Comparison of ENCODE assay signal across 17 mouse cellular contexts in the genomic region with DNA sequence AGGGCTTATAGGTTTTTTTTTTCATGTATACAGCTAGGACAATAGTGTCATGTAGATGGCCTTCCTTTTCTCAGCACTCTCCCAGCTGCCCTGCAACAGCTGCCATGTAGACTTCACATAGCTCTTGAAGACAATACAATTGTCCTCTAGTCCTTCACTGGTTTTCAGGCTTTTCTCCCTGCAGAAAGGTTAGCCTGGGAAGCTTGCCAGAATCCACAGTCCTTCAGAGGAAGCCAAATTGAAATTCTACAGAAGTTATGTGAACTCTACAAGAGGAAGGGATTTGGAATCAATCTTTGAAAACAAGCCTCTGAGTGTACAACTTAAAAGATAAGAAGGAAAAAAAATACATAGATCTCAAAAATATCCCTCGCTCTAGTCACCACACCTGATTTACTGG. TPM values are rescaled to one million over a fixed set of nuclear protein-coding genes. Genes with fewer than 3 reads are reported as not detected.
DNase-seq lines count a peak whose midpoint lies in the region; ATAC-seq and TF ChIP-seq lines count a peak whose summit lies in the region.
"Had no signal": no experiment of that assay in that cellular context is flagged by ENCODE, and none has a peak within 500 bp of the region (broad histone marks: within the 10 kb centered on the region; RNA-seq: fewer than 3 reads in every experiment).

No protein-coding gene starts in this region.

- no peak overlapping the region for H3K4me3 ChIP-seq in kidney, embryonic 14.5 days (ENCODE audit: low read length)
- H3K4me3 ChIP-seq in midbrain, postnatal 0 days (ENCODE audit: low read depth, low read length): no peak overlapping the region
- no peak overlapping the region for H3K4me3 ChIP-seq in midbrain, embryonic 16.5 days (ENCODE audit: low read depth, low read length)
- H3K4me3 ChIP-seq: forebrain, embryonic 13.5 days; heart, embryonic 15.5 days; hindbrain, embryonic 13.5 days; liver, embryonic 12.5 days; neural tube, embryonic 13.5 days had no signal

- 0 out of 2 replicates have a peak, but pooled peaks cover 4% of the 10 kb centered on the region for H3K4me1 ChIP-seq in kidney, embryonic 14.5 days (ENCODE audit: control insufficient read depth, insufficient read depth, low read length)
- no peaks in the 10 kb centered on the region for H3K4me1 ChIP-seq in midbrain, postnatal 0 days (ENCODE audit: insufficient read depth, low read length)
- H3K4me1 ChIP-seq in midbrain, embryonic 16.5 days (ENCODE audit: control insufficient read depth, insufficient read depth, low read length): no peaks in the 10 kb centered on the region
- H3K4me1 ChIP-seq: heart, embryonic 15.5 days; liver, embryonic 12.5 days had no signal

- 70% methylated on average over 1 of the region's 1 CpGs for WGBS in kidney, embryonic 14.5 days
- WGBS in midbrain, postnatal 0 days: 50% methylated on average over 1 of the region's 1 CpGs
- 83% methylated on average over 1 of the region's 1 CpGs for WGBS in midbrain, embryonic 16.5 days

- H3K9ac ChIP-seq in kidney, embryonic 14.5 days (ENCODE audit: low read depth, low read length): no peak overlapping the region
- H3K9ac ChIP-seq in midbrain, postnatal 0 days (replicated peaks; ENCODE audit: low read length, poor library complexity, severe bottlenecking): no peak overlapping the region
- H3K9ac ChIP-seq in midbrain, embryonic 16.5 days (ENCODE audit: low read depth, low read length): no peak overlapping the region
- H3K9ac ChIP-seq: forebrain, embryonic 13.5 days; heart, embryonic 15.5 days; hindbrain, embryonic 13.5 days; liver, embryonic 12.5 days; neural tube, embryonic 13.5 days had no signal

- TF ChIP-seq CTCF in midbrain, postnatal 0 days (IDR thresholded peaks at IDR 0.05): no peak

- no peaks in the 10 kb centered on the region for H3K36me3 ChIP-seq in kidney, embryonic 14.5 days (ENCODE audit: control insufficient read depth, insufficient read depth, low read length)
- no peaks in the 10 kb centered on the region for H3K36me3 ChIP-seq in midbrain, postnatal 0 days (ENCODE audit: insufficient read depth, low read length)
- H3K36me3 ChIP-seq in midbrain, embryonic 16.5 days (ENCODE audit: control insufficient read depth, insufficient read depth, low read length): no peaks in the 10 kb centered on the region
- H3K36me3 ChIP-seq: heart, embryonic 15.5 days; hindbrain, embryonic 13.5 days; liver, embryonic 12.5 days; neural tube, embryonic 13.5 days had no signal

- H3K9me3 ChIP-seq in kidney, embryonic 14.5 days (ENCODE audit: control insufficient read depth, low read length): no peaks in the 10 kb centered on the region
- H3K9me3 ChIP-seq in midbrain, postnatal 0 days (ENCODE audit: low read length): no peaks in the 10 kb centered on the region
- H3K9me3 ChIP-seq in midbrain, embryonic 16.5 days (replicated peaks; ENCODE audit: control insufficient read depth, low read length, poor library complexity, severe bottlenecking): no peaks in the 10 kb centered on the region
- H3K9me3 ChIP-seq: forebrain, embryonic 13.5 days; heart, embryonic 15.5 days; hindbrain, embryonic 13.5 days; liver, embryonic 12.5 days; neural tube, embryonic 13.5 days had no signal

- DNase-seq in cerebellum, postnatal 10 days: peak; percentile 57 to 69
- no peak for DNase-seq in cerebellum, adult 8-10 months
- DNase-seq in kidney, adult 9 months: peak; percentile 10
- peak; percentile 52 for DNase-seq in midbrain, postnatal 0 days (ENCODE audit: low spot score)
- peak; percentile 20 to 43 for DNase-seq in kidney, postnatal 4 days
- DNase-seq: B cell, adult 2 months; cerebellum, adult 11 months; thymus, postnatal 14 days had no signal

- no peak overlapping the region for H3K4me2 ChIP-seq in kidney, embryonic 14.5 days (replicated peaks; ENCODE audit: low read depth, low read length)
- H3K4me2 ChIP-seq in midbrain, postnatal 0 days (ENCODE audit: low read depth, low read length, poor library complexity, severe bottlenecking): no peak overlapping the region
- H3K4me2 ChIP-seq in midbrain, embryonic 16.5 days (ENCODE audit: low read length): no peak overlapping the region
- H3K4me2 ChIP-seq: forebrain, embryonic 13.5 days; heart, embryonic 15.5 days; hindbrain, embryonic 13.5 days; liver, embryonic 12.5 days; neural tube, embryonic 13.5 days had no signal

- no peak overlapping the region for H3K27ac ChIP-seq in kidney, embryonic 14.5 days (ENCODE audit: low read depth, low read length)
- H3K27ac ChIP-seq in midbrain, postnatal 0 days (ENCODE audit: low read depth, low read length): no peak overlapping the region
- no peak overlapping the region for H3K27ac ChIP-seq in midbrain, embryonic 16.5 days (ENCODE audit: low read length)
- H3K27ac ChIP-seq: forebrain, embryonic 13.5 days; heart, embryonic 15.5 days; hindbrain, embryonic 13.5 days; liver, embryonic 12.5 days; neural tube, embryonic 13.5 days had no signal

- no peak for ATAC-seq in kidney, embryonic 14.5 days (ENCODE audit: low FRiP score, low TSS enrichment)
- ATAC-seq in midbrain, postnatal 0 days (ENCODE audit: low FRiP score): no peak
- no peak for ATAC-seq in midbrain, embryonic 16.5 days
- ATAC-seq: forebrain, embryonic 13.5 days; intestine, postnatal 0 days; liver, embryonic 12.5 days had no signal

- H3K27me3 ChIP-seq in kidney, embryonic 14.5 days (ENCODE audit: control insufficient read depth, insufficient read depth, low read length): no peaks in the 10 kb centered on the region
- no peaks in the 10 kb centered on the region for H3K27me3 ChIP-seq in midbrain, postnatal 0 days (ENCODE audit: insufficient read depth, low read length)
- no peaks in the 10 kb centered on the region for H3K27me3 ChIP-seq in midbrain, embryonic 16.5 days (ENCODE audit: control insufficient read depth, insufficient read depth, low read depth, low read length)
- H3K27me3 ChIP-seq: forebrain, embryonic 13.5 days; heart, embryonic 15.5 days; hindbrain, embryonic 13.5 days; liver, embryonic 12.5 days; neural tube, embryonic 13.5 days had no signal

RNA-seq across cellular contexts. Expression of a gene that starts 52.4 kb away (rescaled TPM):
- polyA plus RNA-seq in kidney, embryonic 14.5 days (2014; fragmentation: Nextera tagmentation; extraction: Ambion mirVana): 9.5 and 14.0 TPM in 2 replicates
- 8.6 and 11.9 TPM in 2 replicates for total RNA-seq in midbrain, postnatal 0 days (2014; rRNA removed)
- polyA plus RNA-seq in midbrain, postnatal 0 days (2015; fragmentation: Nextera tagmentation; extraction: Ambion mirVana): 4.7 and 5.0 TPM in 2 replicates
- 7.1 and 9.4 TPM in 2 replicates for polyA plus RNA-seq in midbrain, embryonic 16.5 days (2015; fragmentation: Nextera tagmentation; extraction: Ambion mirVana)
- total RNA-seq: monocyte, adult 5-6 weeks had no signal
